Mouse (Mus musculus) CH12.LX (cell line): ENCODE data around the gene Angel2.

ENCODE experiments used
- BHLHE40 ChIP-seq: IDR thresholded peaks from 2 replicates; pipeline ENCODE4 v1.6.1; 2011; ENCODE audit warnings: mild to moderate bottlenecking, low read depth, low read length, improper control_type of control experiment
- CHD2 ChIP-seq: IDR thresholded peaks from 2 replicates; pipeline ENCODE4 v1.6.1; 2011; ENCODE audit warnings: low read length, improper control_type of control experiment
- CTCF ChIP-seq, 2 experiments: IDR thresholded peaks in 1 of 2; conservative IDR thresholded peaks in 1 of 2; 2 replicates each; pipeline ENCODE4 v1.5.1; 2011 to 2012; ENCODE audit warnings: low read depth in 2 of 2, low read length in 2 of 2, improper control_type of control experiment in 1 of 2, inconsistent platforms in 1 of 2, mild to moderate bottlenecking in 1 of 2, moderate library complexity in 1 of 2
- HCFC1 ChIP-seq: IDR thresholded peaks from 2 replicates; pipeline ENCODE4 v1.6.1; 2012; ENCODE audit warnings: low read depth, mild to moderate bottlenecking, inconsistent platforms, low read length, improper control_type of control experiment
- KAT2A ChIP-seq: IDR thresholded peaks from 2 replicates; pipeline ENCODE4 v1.6.1; 2012; ENCODE audit warnings: low read length, improper control_type of control experiment, inconsistent platforms; ENCODE audit not compliant: insufficient replicate concordance
- MAZ ChIP-seq: IDR thresholded peaks from 2 replicates; pipeline ENCODE4 v1.6.1; 2012; ENCODE audit warnings: low read depth, mild to moderate bottlenecking, inconsistent platforms, low read length, improper control_type of control experiment, moderate library complexity
- PAX5 ChIP-seq: IDR thresholded peaks from 2 replicates; pipeline ENCODE4 v1.6.1; 2012; ENCODE audit warnings: low read length, inconsistent platforms, mixed read lengths
- POLR2A ChIP-seq: IDR thresholded peaks from 2 replicates; pipeline ENCODE4 v1.6.1; 2011; ENCODE audit warnings: low read depth, mild to moderate bottlenecking, improper control_type of control experiment, low read length
- RCOR1 ChIP-seq: conservative IDR thresholded peaks from 2 replicates; pipeline ENCODE4 v1.6.1; 2012; ENCODE audit warnings: low read depth, mild to moderate bottlenecking, inconsistent platforms, low read length, improper control_type of control experiment
- TCF12 ChIP-seq: IDR thresholded peaks from 2 replicates; pipeline ENCODE4 v1.6.1; 2014; ENCODE audit warnings: low read depth, mild to moderate bottlenecking, inconsistent platforms, low read length, improper control_type of control experiment
- UBTF ChIP-seq: IDR thresholded peaks from 2 replicates; pipeline ENCODE4 v1.6.1; 2012; ENCODE audit warnings: low read depth, mild to moderate bottlenecking, inconsistent platforms, low read length, improper control_type of control experiment, moderate library complexity

GRCm38 (mm10) chr1:190972612-190973192 is 47.8 kb downstream of the Angel2 start:
- no peak for TF ChIP-seq POLR2A
- no peak for TF ChIP-seq PAX5
- no peak for TF ChIP-seq MAZ
- no peak for TF ChIP-seq BHLHE40
- no peak for TF ChIP-seq RCOR1
- no peak for TF ChIP-seq CTCF (conservative IDR thresholded peaks at IDR 0.05 in 1 of 2, IDR thresholded peaks at IDR 0.05 in 1 of 2; ENCODE audit: low read depth in 2 of 2, low read length in 2 of 2)
- TF ChIP-seq TCF12: no peak
- TF ChIP-seq KAT2A: no peak
- TF ChIP-seq UBTF: no peak
- no peak for TF ChIP-seq CHD2
- no peak for TF ChIP-seq HCFC1
